Mouse (Mus musculus) heart, embryonic 15.5 days (tissue): ENCODE data around the gene Cd96. TPM values are rescaled to one million over a fixed set of nuclear protein-coding genes. Genes with fewer than 3 reads are reported as not detected.
"Not testable (repeated sequence)": the region's sequence is repeated elsewhere in the genome, so short reads cannot be mapped to it uniquely, and the experiment has no call there.

Experiments
- ATAC-seq: fragments of 200-750 bp; cut with Nextera tagmentation; replicated peaks from 2 replicates; pipeline ENCODE4 v1.8.0; 2017; ENCODE audit warnings: low read depth, moderate TSS enrichment; ENCODE audit not compliant: insufficient number of reproducible peaks, insufficient read depth, low FRiP score
- H3K27ac ChIP-seq: fragments of 300-500 bp; sonication (generic); 2 replicates; pipeline ENCODE4 v1.5.1; 2015; ENCODE audit warnings: mild to moderate bottlenecking, inconsistent platforms
- H3K27me3 ChIP-seq: fragments of 300-500 bp; sonication (generic); 2 replicates; pipeline ENCODE4 v1.6.1; 2015; ENCODE audit warnings: inconsistent platforms
- H3K36me3 ChIP-seq: fragments of 300-500 bp; sonication (generic); 2 replicates; pipeline ENCODE4 v1.6.1; 2015; ENCODE audit warnings: mild to moderate bottlenecking, inconsistent platforms
- H3K4me1 ChIP-seq: fragments of 300-500 bp; sonication (generic); replicated peaks from 2 replicates; pipeline ENCODE4 v1.6.1; 2015; ENCODE audit warnings: inconsistent platforms
- H3K4me2 ChIP-seq: fragments of 300-500 bp; sonication (generic); 2 replicates; pipeline ENCODE4 v1.6.1; 2015; ENCODE audit warnings: inconsistent platforms, mild to moderate bottlenecking, moderate library complexity
- H3K4me3 ChIP-seq: fragments of 300-500 bp; sonication (generic); 2 replicates; pipeline ENCODE4 v1.5.1; 2015; ENCODE audit warnings: mild to moderate bottlenecking, inconsistent platforms
- H3K9ac ChIP-seq: fragments of 300-500 bp; sonication (generic); 2 replicates; pipeline ENCODE4 v1.6.1; 2015; ENCODE audit warnings: mild to moderate bottlenecking, inconsistent platforms
- H3K9me3 ChIP-seq: fragments of 300-500 bp; sonication (generic); replicated peaks from 2 replicates; pipeline ENCODE4 v1.6.1; 2016; ENCODE audit warnings: inconsistent platforms
- WGBS: fragments of 180-500 bp; shearing (Covaris S2); methylation state at CpG from one replicate; pipeline ENCODE4 v1.1.7; 2015; ENCODE audit warnings: mixed read lengths; 5-methylcytosine and 5-hydroxymethylcytosine counted together
- polyA plus RNA-seq: library from polyadenylated mRNA; unstranded; fragments of >200 nt; fragmentation: Nextera tagmentation; extraction: Ambion mirVana; gene quantifications from 2 replicates; pipeline ENCODE4 v1.2.1, GENCODE M21; 2015

Cd96 gene
- polyA plus RNA-seq, result 0.09 and 1.3 TPM in 2 replicates

GRCm38 (mm10) chr16:46120020-46120419, at the start of gene Cd96:
TSS of gene Cd96 (minus strand) at chr16:46120251.
- no peak within 1 kb of the TSS for H3K4me3 ChIP-seq
- H3K4me1 ChIP-seq, result no peaks in the 10 kb centered on the region
- no peak within 1 kb of the TSS for H3K27ac ChIP-seq
- no peak for ATAC-seq
- no peak within 1 kb of the TSS for H3K4me2 ChIP-seq
- no peak within 1 kb of the TSS for H3K9ac ChIP-seq
- no peaks in the 10 kb centered on the region for H3K27me3 ChIP-seq
- H3K36me3 ChIP-seq, result no peaks in the 10 kb centered on the region
- WGBS, result 66% methylated on average over 10 of the region's 10 CpGs
- no peaks in the 10 kb centered on the region for H3K9me3 ChIP-seq

DNA sequence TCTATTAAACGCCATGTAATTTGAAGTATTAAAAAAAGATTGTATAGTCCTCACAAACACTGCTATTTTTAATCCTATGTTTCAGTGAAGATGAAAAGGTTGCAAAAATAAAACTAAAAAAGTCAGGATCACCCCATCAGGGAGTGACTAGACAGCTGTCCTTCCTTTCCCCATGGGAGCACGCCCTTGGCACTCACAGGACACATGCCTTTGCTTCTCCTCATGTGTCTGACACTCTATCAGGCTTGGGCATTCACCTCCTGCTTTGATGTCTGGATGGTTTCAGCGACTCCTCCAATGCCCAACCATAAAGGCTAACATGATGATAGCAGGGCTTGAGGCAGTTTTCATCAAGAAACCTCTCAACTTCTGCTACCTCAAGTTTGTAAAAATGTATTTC, 46.9 kb upstream of the Cd96 start:
- H3K9ac ChIP-seq, result no peak overlapping the region
- H3K4me3 ChIP-seq, result no peak overlapping the region
- no peaks in the 10 kb centered on the region for H3K9me3 ChIP-seq
- H3K4me2 ChIP-seq, result no peak overlapping the region
- no peaks in the 10 kb centered on the region for H3K36me3 ChIP-seq
- 58% methylated on average over 3 of the region's 3 CpGs for WGBS
- no peaks in the 10 kb centered on the region for H3K4me1 ChIP-seq
- no peaks in the 10 kb centered on the region for H3K27me3 ChIP-seq
- H3K27ac ChIP-seq, result no peak overlapping the region
- ATAC-seq, result no peak

- Histone ChIP-seq H3K9me3 (no peaks in the 10 kb centered on the region), H3K4me2 (no peak overlapping the region), H3K36me3 (no peaks in the 10 kb centered on the region), H3K9ac (no peak overlapping the region), H3K27me3 (no peaks in the 10 kb centered on the region), H3K27ac (no peak overlapping the region), H3K4me1 (no peaks in the 10 kb centered on the region), H3K4me3 (no peak overlapping the region)
- no peak for ATAC-seq
- 46% methylated on average over 4 of the region's 4 CpGs for WGBS
Observed at GRCm38 (mm10) chr16:46165305-46165704, 45.3 kb upstream of the Cd96 start.

DNA sequence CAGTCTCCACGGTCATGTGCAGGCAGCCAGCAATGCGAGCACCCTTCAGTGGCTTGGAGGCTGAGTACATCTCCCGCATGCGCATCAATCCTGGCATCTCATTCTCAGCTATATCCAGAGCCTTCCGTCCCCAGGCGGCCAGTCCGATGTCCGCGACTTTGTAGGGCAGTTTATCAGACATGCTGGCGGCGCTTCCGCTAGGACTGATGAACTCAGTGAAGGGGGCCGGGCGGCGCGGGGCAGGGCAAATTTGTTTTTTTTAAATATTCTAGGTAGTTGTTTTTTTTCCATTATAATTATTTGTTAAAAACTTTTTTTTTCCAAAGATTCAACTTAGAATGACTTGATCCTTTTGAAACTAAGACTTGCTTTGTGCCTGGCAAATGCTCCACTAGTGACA, 34.8 kb upstream of the Cd96 start, which contains the start of gene Gm4737:
Gene Gm4737, minus strand, starts transcription at position 246 of the 400 bp plus-strand sequence.
- H3K9me3 ChIP-seq, H3K4me3 ChIP-seq, H3K36me3 ChIP-seq, H3K4me1 ChIP-seq, ATAC-seq, H3K4me2 ChIP-seq, H3K27me3 ChIP-seq, H3K9ac ChIP-seq, H3K27ac ChIP-seq: not testable (repeated sequence)
- 98% methylated on average over 11 of the region's 16 CpGs for WGBS

DNA sequence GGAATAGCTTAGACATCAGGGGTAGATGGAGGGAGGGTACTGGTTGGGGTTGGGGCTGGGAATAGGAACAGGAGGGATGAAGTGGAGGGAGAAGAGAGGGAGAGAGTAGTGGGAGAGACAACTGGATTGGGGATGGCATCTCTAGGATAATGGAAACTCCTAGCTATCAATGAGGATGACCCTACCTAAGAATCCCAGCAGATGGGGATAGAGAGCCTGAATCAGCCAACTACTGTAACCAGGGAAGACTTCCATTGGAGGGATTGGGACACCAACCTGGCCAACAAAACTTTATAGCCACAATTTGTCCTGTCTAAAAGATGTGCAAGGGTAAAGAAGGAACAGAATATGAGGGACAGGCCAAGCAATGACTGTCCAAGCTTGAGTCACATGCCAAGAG, 31.1 kb upstream of the Cd96 start:
- Histone ChIP-seq H3K9me3 (no peaks in the 10 kb centered on the region), H3K4me2 (no peak overlapping the region)
- ATAC-seq, result no peak

DNA sequence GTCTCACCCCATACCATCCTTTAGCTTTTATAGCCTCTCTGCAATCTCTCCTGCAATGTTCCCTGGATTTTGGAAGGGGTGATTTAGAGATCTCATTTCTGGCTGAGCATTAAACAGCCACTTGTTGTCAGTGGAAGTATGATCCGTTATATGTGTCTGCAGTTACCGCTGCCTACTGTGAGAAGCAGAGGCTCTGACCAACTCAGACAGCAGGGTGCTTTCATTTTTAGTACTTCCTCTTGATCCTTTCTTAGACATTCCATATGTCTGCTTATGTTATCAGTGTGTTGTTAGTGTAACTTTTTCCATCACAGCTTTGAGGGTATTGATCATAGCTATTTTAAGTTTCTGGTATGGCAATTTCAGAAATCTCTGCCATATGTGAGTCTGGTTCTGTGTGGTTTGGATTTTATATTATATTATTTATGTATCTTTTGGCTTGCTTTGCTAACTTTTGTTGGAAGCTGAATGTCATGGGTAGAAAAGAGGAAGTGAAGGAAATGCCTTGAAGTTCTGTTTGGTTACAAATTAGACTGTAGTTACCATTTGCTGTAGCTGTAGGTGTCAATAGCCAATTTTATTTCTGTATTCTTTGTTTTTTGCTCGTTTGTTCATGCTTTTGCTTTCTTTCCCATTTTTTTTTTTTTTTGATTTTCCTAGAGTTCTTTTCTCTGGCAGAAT, 28.8 kb upstream of the Cd96 start:
- no peak overlapping the region for H3K4me3 ChIP-seq
- no peaks in the 10 kb centered on the region for H3K36me3 ChIP-seq
- no peak overlapping the region for H3K4me2 ChIP-seq
- no peak overlapping the region for H3K27ac ChIP-seq
- 57% methylated on average over 3 of the region's 3 CpGs for WGBS
- peaks cover 4% of the 10 kb centered on the region; the same call in 1 of the 2 replicates for H3K4me1 ChIP-seq
- H3K9ac ChIP-seq, result no peak overlapping the region
- ATAC-seq, result no peak
- H3K9me3 ChIP-seq, result no peaks in the 10 kb centered on the region
- no peaks in the 10 kb centered on the region for H3K27me3 ChIP-seq

More for the DNA sequence above, 31.1 kb upstream of the Cd96 start:
- Histone ChIP-seq H3K36me3 (no peaks in the 10 kb centered on the region), H3K4me1 (peaks cover 4% of the 10 kb centered on the region; the same call in 1 of the 2 replicates), H3K4me3 (no peak overlapping the region), H3K27me3 (no peaks in the 10 kb centered on the region), H3K9ac (no peak overlapping the region), H3K27ac (no peak overlapping the region)

DNA sequence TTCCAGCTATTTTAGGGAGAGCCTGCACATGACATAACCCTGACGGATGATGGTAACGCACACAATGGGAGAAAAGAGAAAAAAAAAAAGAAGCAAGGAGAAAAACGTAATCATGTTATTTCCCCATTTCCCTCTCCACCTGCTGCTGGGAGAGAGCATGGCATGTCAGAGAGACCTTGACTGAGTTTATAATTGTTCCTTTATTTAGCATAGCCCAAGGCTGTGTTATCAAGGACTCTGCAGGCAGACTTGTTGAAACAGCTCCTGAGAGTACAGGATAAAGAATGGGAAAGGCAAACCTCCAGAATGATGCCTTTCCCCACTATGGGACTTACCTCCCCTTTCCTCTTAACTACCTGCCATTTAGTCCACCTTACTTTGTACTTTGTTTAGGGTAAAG, 26.9 kb upstream of the Cd96 start:
- Histone ChIP-seq H3K27me3 (no peaks in the 10 kb centered on the region), H3K27ac (peak overlapping the region; percentile 39), H3K9ac (no peak overlapping the region), H3K4me2 (no peak overlapping the region), H3K36me3 (no peaks in the 10 kb centered on the region), H3K9me3 (no peaks in the 10 kb centered on the region), H3K4me1 (peaks cover 4% of the 10 kb centered on the region; the same call in 1 of the 2 replicates), H3K4me3 (no peak overlapping the region)
- WGBS, result 39% methylated on average over 3 of the region's 3 CpGs
- ATAC-seq, result peak; percentile 66

- no peak for ATAC-seq
- H3K4me3 ChIP-seq, result no peak overlapping the region
Observed at GRCm38 (mm10) chr16:46122238-46122637, 2.2 kb upstream of the Cd96 start.

GRCm38 (mm10) chr16:46121420-46121819, 1.4 kb upstream of the Cd96 start:
- Histone ChIP-seq H3K4me1 (no peaks in the 10 kb centered on the region), H3K9me3 (no peaks in the 10 kb centered on the region), H3K4me3 (no peak overlapping the region), H3K27ac (no peak overlapping the region), H3K36me3 (no peaks in the 10 kb centered on the region), H3K9ac (no peak overlapping the region), H3K27me3 (no peaks in the 10 kb centered on the region), H3K4me2 (no peak overlapping the region)
- 35% methylated on average over 2 of the region's 2 CpGs for WGBS
- no peak for ATAC-seq

More at GRCm38 (mm10) chr16:46122238-46122637, 2.2 kb upstream of the Cd96 start:
- Histone ChIP-seq H3K27me3 (no peaks in the 10 kb centered on the region), H3K9ac (no peak overlapping the region), H3K9me3 (no peaks in the 10 kb centered on the region), H3K4me2 (no peak overlapping the region), H3K4me1 (no peaks in the 10 kb centered on the region), H3K27ac (no peak overlapping the region), H3K36me3 (no peaks in the 10 kb centered on the region)

GRCm38 (mm10) chr16:46120607-46121006, 556 bp upstream of the Cd96 start:
- no peak overlapping the region for H3K4me2 ChIP-seq
- no peaks in the 10 kb centered on the region for H3K27me3 ChIP-seq
- H3K4me3 ChIP-seq, result no peak overlapping the region
- H3K9ac ChIP-seq, result no peak overlapping the region
- no peak overlapping the region for H3K27ac ChIP-seq
- no peak for ATAC-seq
- no peaks in the 10 kb centered on the region for H3K9me3 ChIP-seq
- H3K36me3 ChIP-seq, result no peaks in the 10 kb centered on the region
- H3K4me1 ChIP-seq, result no peaks in the 10 kb centered on the region
- WGBS, result 55% methylated on average over 3 of the region's 3 CpGs

- no peaks in the 10 kb centered on the region for H3K36me3 ChIP-seq
- H3K27ac ChIP-seq, result no peak overlapping the region
- 86% methylated on average over 3 of the region's 3 CpGs for WGBS
- H3K4me1 ChIP-seq, result no peaks in the 10 kb centered on the region
- no peaks in the 10 kb centered on the region for H3K9me3 ChIP-seq
- H3K9ac ChIP-seq, result no peak overlapping the region
- no peak overlapping the region for H3K4me3 ChIP-seq
- ATAC-seq, result no peak
- H3K4me2 ChIP-seq, result no peak overlapping the region
- H3K27me3 ChIP-seq, result no peaks in the 10 kb centered on the region
Observed at GRCm38 (mm10) chr16:46117645-46118044, 2.4 kb downstream of the Cd96 start.

DNA sequence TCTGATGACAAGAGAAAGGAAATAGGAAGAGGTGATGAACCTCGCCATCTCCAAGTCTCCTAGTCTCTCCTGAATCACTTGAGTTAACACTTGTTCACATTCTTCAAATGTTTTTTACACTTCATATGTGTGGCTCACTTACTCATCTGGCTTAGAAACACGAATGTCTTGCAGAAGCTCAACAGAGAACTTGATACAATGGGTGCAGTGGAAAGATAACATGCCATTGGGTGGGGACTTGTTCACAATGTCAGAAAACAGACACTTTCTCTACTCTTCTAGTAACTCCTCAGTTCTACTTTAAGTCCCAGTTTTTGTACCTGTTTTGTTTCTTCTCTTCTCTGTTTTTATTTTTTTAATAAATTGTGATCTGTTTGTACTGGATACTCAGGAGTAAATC, 5.3 kb downstream of the Cd96 start:
- Histone ChIP-seq H3K27me3 (no peaks in the 10 kb centered on the region), H3K4me1 (no peaks in the 10 kb centered on the region), H3K4me3 (no peak overlapping the region), H3K9me3 (no peaks in the 10 kb centered on the region), H3K4me2 (no peak overlapping the region), H3K36me3 (no peaks in the 10 kb centered on the region), H3K9ac (no peak overlapping the region), H3K27ac (no peak overlapping the region)
- no peak for ATAC-seq
- 46% methylated on average over 2 of the region's 2 CpGs for WGBS
